Mouse (Mus musculus) E14TG2a.4 (cell line): Measurements from ENCODE around the gene Prex1.

Experiments
- CTCF ChIP-seq: conservative IDR thresholded peaks from 2 replicates; pipeline ENCODE4 v1.5.1; 2014; ENCODE audit warnings: low read length
- NANOG ChIP-seq: IDR thresholded peaks from 2 replicates; pipeline ENCODE4 v1.6.1; 2014; ENCODE audit warnings: borderline replicate concordance, low read length, mixed read lengths
- POU5F1 ChIP-seq: IDR thresholded peaks from 2 replicates; pipeline ENCODE4 v1.6.1; 2014; ENCODE audit warnings: low read length, borderline replicate concordance

- TF ChIP-seq CTCF (no peak), NANOG (no peak), POU5F1 (no peak)
These were observed 63.2 kb downstream of the Prex1 start for GRCm38 (mm10) chr2:166650414-166650813.
